Mouse (Mus musculus): ENCODE measurements at regions not wholly inside any gene's neighbourhood (a gene's known extent, or its start where the extent isn't known, plus 50 kb on each side); places are given as distances from the start of the nearest gene placed in this dataset.

DNA sequence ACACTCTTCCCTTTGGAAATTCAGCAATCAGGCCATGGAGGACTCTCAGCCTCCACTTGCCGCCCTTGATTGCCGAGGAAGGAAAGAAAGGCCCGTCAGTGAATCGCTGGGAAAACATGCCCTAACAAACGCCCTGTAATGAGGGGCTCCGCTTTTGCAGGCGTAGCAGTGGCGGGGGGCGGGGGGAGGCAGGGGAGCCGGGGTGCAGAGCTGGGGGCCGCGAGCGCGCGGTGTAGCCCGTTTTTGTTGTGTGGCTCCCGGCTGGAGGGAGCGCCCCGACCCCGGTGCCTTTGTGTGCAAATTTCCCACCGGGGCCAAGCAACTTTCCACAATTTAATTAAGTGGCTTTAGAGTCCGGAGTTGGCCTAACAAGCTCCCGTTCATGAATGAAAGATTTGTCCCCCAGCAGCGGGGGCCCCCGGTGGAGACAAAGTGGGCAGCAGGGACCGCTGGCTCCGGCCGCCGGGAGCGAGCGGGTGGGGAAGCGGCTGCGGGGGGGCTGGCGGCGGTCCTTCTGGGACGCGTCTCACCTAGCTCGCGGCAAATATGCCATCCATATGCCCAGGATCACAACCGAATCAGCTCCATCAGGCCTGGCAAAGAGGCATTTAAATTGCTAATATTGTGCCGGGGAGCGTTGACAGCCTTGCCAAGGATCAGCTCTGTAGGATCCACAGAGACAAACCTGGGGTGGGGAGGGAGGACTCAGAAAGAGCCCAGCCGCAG lies 333.0 kb downstream of the 3100002H09Rik start:
- no peak overlapping the region for H3K27ac ChIP-seq (ENCODE audit: control insufficient read depth, low read depth, low read length)
- no peaks in the 10 kb centered on the region for H3K79me2 ChIP-seq (ENCODE audit: control insufficient read depth, insufficient read depth, low read length, poor library complexity)
- no peaks in the 10 kb centered on the region for H3K36me3 ChIP-seq (ENCODE audit: control insufficient read depth in 1 of 2, insufficient read depth in 2 of 2, low read length in 2 of 2)
- H3K9ac ChIP-seq (ENCODE audit: control insufficient read depth, low read depth, low read length, poor library complexity, severe bottlenecking) = no peak overlapping the region
- no peaks in the 10 kb centered on the region for H3K9me3 ChIP-seq (replicated peaks; ENCODE audit: insufficient read depth, low read length)
- no peaks in the 10 kb centered on the region for H3K27me3 ChIP-seq (ENCODE audit: control insufficient read depth in 1 of 2, insufficient read depth in 2 of 2, low read length in 2 of 2)
- no peak for DNase-seq (ENCODE audit: low read depth, low spot score)
- no peaks in the 10 kb centered on the region for H3K4me1 ChIP-seq (ENCODE audit: control insufficient read depth in 1 of 2, insufficient read depth in 2 of 2, low read length in 2 of 2)
- TF ChIP-seq MAZ (IDR thresholded peaks at IDR 0.05; ENCODE audit: low read depth, low read length) (no peak), NRF1 (IDR thresholded peaks at IDR 0.05; ENCODE audit: insufficient read depth, low read depth, low read length, poor library complexity, severe bottlenecking) (no peak), MYC (IDR thresholded peaks at IDR 0.05; ENCODE audit: low read depth, low read length) (no peak), TCF12 (IDR thresholded peaks at IDR 0.05; ENCODE audit: low read depth, low read length) (no peak), ZKSCAN1 (IDR thresholded peaks at IDR 0.05; ENCODE audit: low read depth, low read length) (no peak), ELF1 (IDR thresholded peaks at IDR 0.05; ENCODE audit: low read depth, low read length) (no peak), MXI1 (IDR thresholded peaks at IDR 0.05; ENCODE audit: low read depth, low read length) (no peak), ZC3H11A (IDR thresholded peaks at IDR 0.05; ENCODE audit: low read depth, low read length) (no peak), MEF2A (IDR thresholded peaks at IDR 0.05; ENCODE audit: extremely low read depth, insufficient replicate concordance, low read depth, low read length, poor library complexity, severe bottlenecking) (no peak), POLR2A (IDR thresholded peaks at IDR 0.05; ENCODE audit: control insufficient read depth in 1 of 2, insufficient read depth in 1 of 2, low read depth in 1 of 2, low read length in 2 of 2, poor library complexity in 1 of 2) (no peak), TBP (IDR thresholded peaks at IDR 0.05; ENCODE audit: low read depth, low read length) (no peak), CHD1 (IDR thresholded peaks at IDR 0.05; ENCODE audit: low read depth, low read length) (no peak), MYB (IDR thresholded peaks at IDR 0.05; ENCODE audit: low read depth, low read length) (no peak), POLR2AphosphoS2 (IDR thresholded peaks at IDR 0.05; ENCODE audit: low read length) (no peak), TAL1 (IDR thresholded peaks at IDR 0.05; ENCODE audit: low read length) (no peak), SMC3 (IDR thresholded peaks at IDR 0.05; ENCODE audit: low read depth, low read length) (no peak), ZMIZ1 (IDR thresholded peaks at IDR 0.05; ENCODE audit: low read depth, low read length) (no peak), SIN3A (IDR thresholded peaks at IDR 0.05; ENCODE audit: low read length) (no peak), RAD21 (IDR thresholded peaks at IDR 0.05; ENCODE audit: low read depth, low read length) (no peak)
- no peak overlapping the region for H3K4me3 ChIP-seq (ENCODE audit: control insufficient read depth in 1 of 2, insufficient read depth in 1 of 2, low read depth in 2 of 2, low read length in 2 of 2)

GRCm38 (mm10) chr4:124276741-124277455 lies 333.7 kb downstream of the 3100002H09Rik start:
- Histone ChIP-seq H3K4me1 (ENCODE audit: control insufficient read depth in 1 of 2, insufficient read depth in 2 of 2, low read length in 2 of 2) (no peaks in the 10 kb centered on the region), H3K79me2 (ENCODE audit: control insufficient read depth, insufficient read depth, low read length, poor library complexity) (no peaks in the 10 kb centered on the region), H3K27me3 (ENCODE audit: control insufficient read depth in 1 of 2, insufficient read depth in 2 of 2, low read length in 2 of 2) (no peaks in the 10 kb centered on the region), H3K4me3 (ENCODE audit: control insufficient read depth in 1 of 2, insufficient read depth in 1 of 2, low read depth in 2 of 2, low read length in 2 of 2) (no peak overlapping the region), H3K9ac (ENCODE audit: control insufficient read depth, low read depth, low read length, poor library complexity, severe bottlenecking) (no peak overlapping the region), H3K36me3 (ENCODE audit: control insufficient read depth in 1 of 2, insufficient read depth in 2 of 2, low read length in 2 of 2) (no peaks in the 10 kb centered on the region), H3K9me3 (replicated peaks; ENCODE audit: insufficient read depth, low read length) (no peaks in the 10 kb centered on the region), H3K27ac (ENCODE audit: control insufficient read depth, low read depth, low read length) (no peak overlapping the region)
- TF ChIP-seq POLR2AphosphoS2 (IDR thresholded peaks at IDR 0.05; ENCODE audit: low read length) = no peak
- no peak for TF ChIP-seq NRF1 (IDR thresholded peaks at IDR 0.05; ENCODE audit: insufficient read depth, low read depth, low read length, poor library complexity, severe bottlenecking)
- TF ChIP-seq CHD1 (IDR thresholded peaks at IDR 0.05; ENCODE audit: low read depth, low read length) = no peak
- no peak for TF ChIP-seq ZNF384 (IDR thresholded peaks at IDR 0.05; ENCODE audit: low read depth, low read length)
- no peak for TF ChIP-seq POLR2A (IDR thresholded peaks at IDR 0.05; ENCODE audit: control insufficient read depth in 1 of 2, insufficient read depth in 1 of 2, low read depth in 1 of 2, low read length in 2 of 2, poor library complexity in 1 of 2)
- TF ChIP-seq USF2 (IDR thresholded peaks at IDR 0.05; ENCODE audit: borderline replicate concordance in 1 of 2, insufficient read depth in 1 of 2, low read depth in 1 of 2, low read length in 2 of 2) = no peak
- TF ChIP-seq EP300 (IDR thresholded peaks at IDR 0.05; ENCODE audit: low read depth in 1 of 2, low read length in 2 of 2) = no peak
- no peak for TF ChIP-seq BHLHE40 (IDR thresholded peaks at IDR 0.05; ENCODE audit: borderline replicate concordance, low read depth, low read length)
- TF ChIP-seq RAD21 (IDR thresholded peaks at IDR 0.05; ENCODE audit: low read depth, low read length) = no peak
- no peak for TF ChIP-seq MYC (IDR thresholded peaks at IDR 0.05; ENCODE audit: low read depth, low read length)
- DNase-seq (ENCODE audit: low read depth, low spot score) = no peak
